Mouse (Mus musculus) heart, embryonic 12.5 days (tissue): ENCODE data around the gene Zrsr1. TPM values are rescaled to one million over a fixed set of nuclear protein-coding genes. Genes with fewer than 3 reads are reported as not detected.

Experiments
- ATAC-seq: fragments of 200-750 bp; cut with Nextera tagmentation; 2 replicates; pipeline ENCODE4 v1.8.0; 2017; ENCODE audit warnings: moderate TSS enrichment, moderate library complexity; ENCODE audit not compliant: insufficient number of reproducible peaks, low FRiP score
- H3K27ac ChIP-seq: fragments of 300-500 bp; sonication (generic); 2 replicates; pipeline ENCODE4 v1.5.1; 2016; ENCODE audit warnings: mild to moderate bottlenecking, moderate library complexity; ENCODE audit not compliant: poor library complexity, severe bottlenecking
- H3K27me3 ChIP-seq: fragments of 300-500 bp; sonication (generic); replicated peaks from 2 replicates; pipeline ENCODE4 v1.6.1; 2016; ENCODE audit warnings: mild to moderate bottlenecking, moderate library complexity
- H3K36me3 ChIP-seq: fragments of 300-500 bp; sonication (generic); 2 replicates; pipeline ENCODE4 v1.6.1; 2016; ENCODE audit warnings: mild to moderate bottlenecking, moderate library complexity
- H3K4me1 ChIP-seq: fragments of 300-500 bp; sonication (generic); replicated peaks from 2 replicates; pipeline ENCODE4 v1.6.1; 2016; ENCODE audit warnings: mild to moderate bottlenecking
- H3K4me2 ChIP-seq: fragments of 300-500 bp; sonication (generic); 2 replicates; pipeline ENCODE4 v1.6.1; 2016; ENCODE audit warnings: mild to moderate bottlenecking, moderate library complexity
- H3K4me3 ChIP-seq: fragments of 300-500 bp; sonication (generic); 2 replicates; pipeline ENCODE4 v1.5.1; 2016; ENCODE audit warnings: mild to moderate bottlenecking
- H3K9ac ChIP-seq: fragments of 300-500 bp; sonication (generic); 2 replicates; pipeline ENCODE4 v1.6.1; 2016; ENCODE audit warnings: mild to moderate bottlenecking, moderate library complexity
- H3K9me3 ChIP-seq: fragments of 300-500 bp; sonication (generic); replicated peaks from 2 replicates; pipeline ENCODE4 v1.6.1; 2016; ENCODE audit warnings: mild to moderate bottlenecking, moderate library complexity
- WGBS: fragments of 180-500 bp; shearing (Covaris S2); methylation state at CpG from one replicate; pipeline ENCODE4 v1.1.7; 2016; 5-methylcytosine and 5-hydroxymethylcytosine counted together
- polyA plus RNA-seq: library from polyadenylated mRNA; unstranded; fragments of >200 nt; fragmentation: Nextera tagmentation; extraction: Ambion mirVana; gene quantifications from 2 replicates; pipeline ENCODE4 v1.2.1, GENCODE M21; 2016

Gene Zrsr1
- polyA plus RNA-seq, 1 experiment from 2014 or later, result 2.3 TPM

GRCm38 (mm10) chr11:22989786-22990185 lies 18.0 kb downstream of the Zrsr1 start:
- peak overlapping the region; percentile 95 for H3K27ac ChIP-seq
- peak overlapping the region; percentile 88 for H3K4me2 ChIP-seq
- H3K9me3 ChIP-seq, result no peaks in the 10 kb centered on the region
- H3K27me3 ChIP-seq, result no peaks in the 10 kb centered on the region
- peak overlapping the region; percentile 96 for H3K4me3 ChIP-seq
- WGBS, result 46% methylated on average over 1 of the region's 1 CpGs
- H3K36me3 ChIP-seq, result peaks cover 11% of the 10 kb centered on the region
- ATAC-seq, result no peak
- H3K9ac ChIP-seq, result peak overlapping the region; percentile 96
- H3K4me1 ChIP-seq, result peaks cover 10% of the 10 kb centered on the region

GRCm38 (mm10) chr11:22990393-22991126 lies 18.8 kb downstream of the Zrsr1 start, which contains the start of gene Cct4:
Cct4 (plus strand) TSS chr11:22990519.
- WGBS, result under 1% methylated on average over 66 of the region's 66 CpGs
- ATAC-seq, result peak; percentile 99

GRCm38 (mm10) chr11:22991218-22991835 lies 19.5 kb downstream of the Zrsr1 start:
- no peak overlapping the region for H3K27ac ChIP-seq

More at GRCm38 (mm10) chr11:22990393-22991126, 18.8 kb downstream of the Zrsr1 start, which contains the start of gene Cct4:
- Histone ChIP-seq H3K27ac (peak within 1 kb of the TSS; percentile 95), H3K27me3 (no peaks in the 10 kb centered on the region), H3K4me1 (peaks cover 10% of the 10 kb centered on the region), H3K9me3 (no peaks in the 10 kb centered on the region), H3K4me2 (peak within 1 kb of the TSS; percentile 88), H3K4me3 (peak within 1 kb of the TSS; percentile 96), H3K36me3 (peaks cover 19% of the 10 kb centered on the region), H3K9ac (peak within 1 kb of the TSS; percentile 96)

GRCm38 (mm10) chr11:22994271-22994670 lies 22.5 kb downstream of the Zrsr1 start:
- peaks cover 44% of the 10 kb centered on the region for H3K36me3 ChIP-seq
- ATAC-seq, result no peak

More at GRCm38 (mm10) chr11:22991218-22991835, 19.5 kb downstream of the Zrsr1 start:
- Histone ChIP-seq H3K9me3 (no peaks in the 10 kb centered on the region), H3K9ac (peak overlapping the region; percentile 96), H3K27me3 (no peaks in the 10 kb centered on the region), H3K4me1 (peaks cover 10% of the 10 kb centered on the region), H3K36me3 (peaks cover 24% of the 10 kb centered on the region), H3K4me3 (peak overlapping the region; percentile 96), H3K4me2 (peak overlapping the region; percentile 88)
- WGBS, result 9% methylated on average over 14 of the region's 14 CpGs
- ATAC-seq, result no peak

GRCm38 (mm10) chr11:22995461-22995860 lies 23.7 kb downstream of the Zrsr1 start:
- Histone ChIP-seq H3K9ac (no peak overlapping the region), H3K4me2 (no peak overlapping the region), H3K36me3 (peaks cover 56% of the 10 kb centered on the region), H3K9me3 (no peaks in the 10 kb centered on the region), H3K27ac (no peak overlapping the region), H3K4me1 (peaks cover 10% of the 10 kb centered on the region), H3K27me3 (no peaks in the 10 kb centered on the region), H3K4me3 (no peak overlapping the region)
- 92% methylated on average over 4 of the region's 4 CpGs for WGBS
- ATAC-seq, result no peak

More at GRCm38 (mm10) chr11:22994271-22994670, 22.5 kb downstream of the Zrsr1 start:
- WGBS, result 90% methylated on average over 2 of the region's 2 CpGs
- H3K27me3 ChIP-seq, result no peaks in the 10 kb centered on the region
- H3K4me3 ChIP-seq, result no peak overlapping the region
- H3K9ac ChIP-seq, result no peak overlapping the region
- H3K4me1 ChIP-seq, result peaks cover 10% of the 10 kb centered on the region
- H3K9me3 ChIP-seq, result no peaks in the 10 kb centered on the region
- no peak overlapping the region for H3K4me2 ChIP-seq
- no peak overlapping the region for H3K27ac ChIP-seq

- Histone ChIP-seq H3K4me1 (no peaks in the 10 kb centered on the region), H3K9me3 (no peaks in the 10 kb centered on the region), H3K4me2 (no peak overlapping the region), H3K4me3 (no peak overlapping the region), H3K36me3 (peaks cover 77% of the 10 kb centered on the region), H3K27me3 (no peaks in the 10 kb centered on the region), H3K27ac (no peak overlapping the region), H3K9ac (no peak overlapping the region)
- 58% methylated on average over 1 of the region's 1 CpGs for WGBS
- ATAC-seq, result 0 out of 2 replicates have a peak, but pooled peaks have one; percentile 42
These were observed 26.5 kb downstream of the Zrsr1 start for GRCm38 (mm10) chr11:22998308-22998707.

- 89% methylated on average over 1 of the region's 1 CpGs for WGBS
- peaks cover 38% of the 10 kb centered on the region for H3K36me3 ChIP-seq
- ATAC-seq, result no peak
These were observed 33.5 kb downstream of the Zrsr1 start for GRCm38 (mm10) chr11:23005276-23005675.

GRCm38 (mm10) chr11:23007166-23007480 lies 35.3 kb downstream of the Zrsr1 start:
- peak overlapping the region; percentile 78 for H3K4me3 ChIP-seq
- H3K9me3 ChIP-seq, result no peaks in the 10 kb centered on the region
- H3K36me3 ChIP-seq, result peaks cover 22% of the 10 kb centered on the region
- ATAC-seq, result no peak
- H3K9ac ChIP-seq, result peak overlapping the region; percentile 67; the same call in 1 of the 2 replicates
- H3K27me3 ChIP-seq, result no peaks in the 10 kb centered on the region
- peaks cover 4% of the 10 kb centered on the region; the same call in 1 of the 2 replicates for H3K4me1 ChIP-seq
- peak overlapping the region; percentile 26 for H3K27ac ChIP-seq
- peak overlapping the region; percentile 92 for H3K4me2 ChIP-seq
- WGBS, result 5% methylated on average over 6 of the region's 6 CpGs

More at GRCm38 (mm10) chr11:23005276-23005675, 33.5 kb downstream of the Zrsr1 start:
- Histone ChIP-seq H3K27ac (no peak overlapping the region), H3K9me3 (no peaks in the 10 kb centered on the region), H3K27me3 (no peaks in the 10 kb centered on the region), H3K4me2 (no peak overlapping the region), H3K9ac (no peak overlapping the region), H3K4me3 (no peak overlapping the region), H3K4me1 (peaks cover 4% of the 10 kb centered on the region; the same call in 1 of the 2 replicates)

- H3K4me2 ChIP-seq, result peak within 1 kb of the TSS; percentile 92
- peaks cover 17% of the 10 kb centered on the region for H3K36me3 ChIP-seq
- H3K9ac ChIP-seq, result peak within 1 kb of the TSS; percentile 84
- no peaks in the 10 kb centered on the region for H3K9me3 ChIP-seq
- ATAC-seq, result peak; percentile 95
- WGBS, result under 1% methylated on average over 22 of the region's 22 CpGs
- peak within 1 kb of the TSS; percentile 89 for H3K27ac ChIP-seq
- no peaks in the 10 kb centered on the region for H3K27me3 ChIP-seq
- H3K4me1 ChIP-seq, result peaks cover 4% of the 10 kb centered on the region; the same call in 1 of the 2 replicates
- peak within 1 kb of the TSS; percentile 78 for H3K4me3 ChIP-seq
These were observed 35.8 kb downstream of the Zrsr1 start, which contains the start of gene Fam161a for GRCm38 (mm10) chr11:23007481-23008180. Fam161a (plus strand) TSS chr11:23007531.

GRCm38 (mm10) chr11:23008181-23008823 lies 36.5 kb downstream of the Zrsr1 start:
- Histone ChIP-seq H3K4me3 (peak overlapping the region; percentile 78), H3K9me3 (no peaks in the 10 kb centered on the region), H3K27me3 (no peaks in the 10 kb centered on the region), H3K36me3 (peaks cover 15% of the 10 kb centered on the region), H3K4me1 (peaks cover 4% of the 10 kb centered on the region; the same call in 1 of the 2 replicates), H3K27ac (peak overlapping the region; percentile 89), H3K4me2 (peak overlapping the region; percentile 92), H3K9ac (peak overlapping the region; percentile 84)
- WGBS, result under 1% methylated on average over 40 of the region's 40 CpGs
- ATAC-seq, result peak; percentile 94
